Mouse (Mus musculus): ENCODE data around the gene Rfpl4b. TPM values are rescaled to one million over a fixed set of nuclear protein-coding genes. Genes with fewer than 3 reads are reported as not detected.

The Rfpl4b gene
- not detected in 2 replicates for polyA plus RNA-seq (2012; rRNA removed; ENCODE audit: low replicate concordance)

GRCm38 (mm10) chr10:38821679-38822078 is at the start of gene Rfpl4b:
Gene Rfpl4b, minus strand, starts transcription at chr10:38821779.

Other genes starting within 250 kb of the Rfpl4b start
- gene Lama4, start 143.7 kb upstream of the Rfpl4b start, polyA plus RNA-seq (2012; rRNA removed; ENCODE audit: low replicate concordance): 87.8 and 115 TPM in 2 replicates

Measured in subcutaneous adipose tissue, adult 2 months (tissue).